Mouse (Mus musculus) stomach, postnatal 0 days (tissue): ENCODE results near the gene Ganab. TPM values are rescaled to one million over a fixed set of nuclear protein-coding genes. Genes with fewer than 3 reads are reported as not detected.

Experiments used
- ATAC-seq: fragments of 200-750 bp; cut with Nextera tagmentation; 2 replicates; pipeline ENCODE4 v1.8.0; 2017; ENCODE audit not compliant: low FRiP score, low TSS enrichment
- DNase-seq: peaks from one replicate; pipeline ENCODE4 v3.0.0-alpha.2; 2016; ENCODE audit warnings: low spot score
- H3K27ac ChIP-seq: fragments of 300-500 bp; sonication (generic); replicated peaks from 2 replicates; pipeline ENCODE4 v1.5.1; 2014; ENCODE audit warnings: mild to moderate bottlenecking, control low read depth
- H3K27me3 ChIP-seq: fragments of 300-500 bp; sonication (generic); 2 replicates; pipeline ENCODE4 v1.6.1; 2014; ENCODE audit warnings: low read length; ENCODE audit not compliant: control insufficient read depth, insufficient read depth
- H3K36me3 ChIP-seq: fragments of 300-500 bp; sonication (generic); 2 replicates; pipeline ENCODE4 v1.6.1; 2014; ENCODE audit warnings: low read length, mixed read lengths; ENCODE audit not compliant: control insufficient read depth, insufficient read depth
- H3K4me1 ChIP-seq: fragments of 300-500 bp; sonication (generic); replicated peaks from 2 replicates; pipeline ENCODE4 v1.6.1; 2014; ENCODE audit warnings: antibody characterized with exemption; ENCODE audit not compliant: control insufficient read depth, insufficient read depth
- H3K4me2 ChIP-seq: fragments of 300-500 bp; sonication (generic); replicated peaks from 2 replicates; pipeline ENCODE4 v1.6.1; 2014; ENCODE audit warnings: low read depth, mild to moderate bottlenecking, control low read depth, moderate library complexity
- H3K4me3 ChIP-seq: fragments of 300-500 bp; sonication (generic); 2 replicates; pipeline ENCODE4 v1.5.1; 2014; ENCODE audit warnings: low read depth, low read length, control low read depth
- H3K9ac ChIP-seq: fragments of 300-500 bp; sonication (generic); 2 replicates; pipeline ENCODE4 v1.6.1; 2014; ENCODE audit warnings: mild to moderate bottlenecking, low read length, control low read depth, mixed read lengths
- H3K9me3 ChIP-seq: fragments of 300-500 bp; sonication (generic); 2 replicates; pipeline ENCODE4 v1.6.1; 2016; ENCODE audit warnings: low read length; ENCODE audit not compliant: control insufficient read depth
- CTCF ChIP-seq: IDR thresholded peaks from 2 replicates; pipeline ENCODE4 v1.5.1; 2016; ENCODE audit warnings: antibody characterized with exemption, low read depth, mild to moderate bottlenecking, moderate library complexity
- EP300 ChIP-seq: optimal IDR thresholded peaks from 2 replicates; pipeline ENCODE3; 2016; ENCODE audit warnings: antibody characterized with exemption
- WGBS: fragments of 180-500 bp; shearing (Covaris S2); extraction: QIAGEN DNeasy Blood & Tissue Kit; methylation state at CpG from one replicate; pipeline ENCODE4 v1.1.7; 2014; 5-methylcytosine and 5-hydroxymethylcytosine counted together
- polyA plus RNA-seq: library from polyadenylated mRNA; unstranded; fragments of >200 nt; fragmentation: Nextera tagmentation; extraction: Ambion mirVana; gene quantifications from 2 replicates; pipeline ENCODE4 v1.2.1, GENCODE M21; 2015

The Ganab gene
- polyA plus RNA-seq, 1 experiment from 2014 or later, result 32.3 TPM

GRCm38 (mm10) chr19:8920836-8921291 lies 23.0 kb downstream of the Ganab start:
- Histone ChIP-seq H3K27ac (peak overlapping the region; percentile 96), H3K4me1 (no peaks in the 10 kb centered on the region; the same call in 1 of the 2 replicates), H3K4me2 (peak overlapping the region; percentile 62), H3K36me3 (peaks cover 7% of the 10 kb centered on the region), H3K9ac (peak overlapping the region; percentile 79), H3K27me3 (no peaks in the 10 kb centered on the region), H3K4me3 (peak overlapping the region; percentile 81), H3K9me3 (no peaks in the 10 kb centered on the region)
- peak; percentile 65 for DNase-seq
- WGBS, result 0% methylated on average over 6 of the region's 6 CpGs
- peak; percentile 22; the same call in 1 of the 2 replicates for ATAC-seq
- no peak for TF ChIP-seq CTCF
- no peak for TF ChIP-seq EP300

GRCm38 (mm10) chr19:8921741-8922140 lies 23.9 kb downstream of the Ganab start:
- peak overlapping the region; percentile 62; the same call in 1 of the 2 replicates for H3K4me2 ChIP-seq
- TF ChIP-seq EP300, result no peak

GRCm38 (mm10) chr19:8926766-8927165 lies 28.9 kb downstream of the Ganab start:
- H3K4me2 ChIP-seq, result no peak overlapping the region
- DNase-seq, result no peak
- WGBS, result 79% methylated on average over 2 of the region's 2 CpGs
- no peak overlapping the region for H3K4me3 ChIP-seq
- no peak overlapping the region for H3K9ac ChIP-seq
- peaks cover 6% of the 10 kb centered on the region; the same call in 1 of the 2 replicates for H3K4me1 ChIP-seq
- TF ChIP-seq EP300 (no peak), CTCF (no peak)
- H3K27ac ChIP-seq, result no peak overlapping the region
- H3K9me3 ChIP-seq, result no peaks in the 10 kb centered on the region
- no peaks in the 10 kb centered on the region for H3K27me3 ChIP-seq
- no peak for ATAC-seq
- peaks cover 11% of the 10 kb centered on the region; the same call in 1 of the 2 replicates for H3K36me3 ChIP-seq

More at GRCm38 (mm10) chr19:8921741-8922140, 23.9 kb downstream of the Ganab start:
- H3K27me3 ChIP-seq, result no peaks in the 10 kb centered on the region
- no peak overlapping the region for H3K9ac ChIP-seq
- ATAC-seq (no peak), DNase-seq (no peak)
- no peaks in the 10 kb centered on the region for H3K9me3 ChIP-seq
- 57% methylated on average over 9 of the region's 9 CpGs for WGBS
- H3K36me3 ChIP-seq, result peaks cover 6% of the 10 kb centered on the region; the same call in 1 of the 2 replicates
- peak overlapping the region; percentile 40; the same call in 1 of the 2 replicates for H3K27ac ChIP-seq
- peak overlapping the region; percentile 81; the same call in 1 of the 2 replicates for H3K4me3 ChIP-seq
- no peaks in the 10 kb centered on the region; the same call in 1 of the 2 replicates for H3K4me1 ChIP-seq

- WGBS, result 85% methylated on average over 12 of the region's 12 CpGs
- H3K27me3 ChIP-seq, result no peaks in the 10 kb centered on the region
These were observed 30.1 kb downstream of the Ganab start for GRCm38 (mm10) chr19:8927891-8928525.

GRCm38 (mm10) chr19:8928689-8929223 lies 30.9 kb downstream of the Ganab start:
- no peak for DNase-seq
- Histone ChIP-seq H3K4me2 (peak overlapping the region; percentile 90), H3K4me3 (peak overlapping the region; percentile 81), H3K27me3 (no peaks in the 10 kb centered on the region), H3K27ac (peak overlapping the region; percentile 93), H3K36me3 (peaks cover 11% of the 10 kb centered on the region; the same call in 1 of the 2 replicates), H3K4me1 (peaks cover 6% of the 10 kb centered on the region; the same call in 1 of the 2 replicates), H3K9me3 (no peaks in the 10 kb centered on the region), H3K9ac (peak overlapping the region; percentile 88)
- ATAC-seq, result peak; percentile 11; the same call in 1 of the 2 replicates
- 31% methylated on average over 16 of the region's 16 CpGs for WGBS
- TF ChIP-seq CTCF (no peak), EP300 (no peak)

More at GRCm38 (mm10) chr19:8927891-8928525, 30.1 kb downstream of the Ganab start:
- Histone ChIP-seq H3K27ac (no peak overlapping the region), H3K4me1 (peaks cover 6% of the 10 kb centered on the region; the same call in 1 of the 2 replicates), H3K4me2 (no peak overlapping the region), H3K4me3 (no peak overlapping the region), H3K9me3 (no peaks in the 10 kb centered on the region), H3K36me3 (peaks cover 11% of the 10 kb centered on the region; the same call in 1 of the 2 replicates), H3K9ac (no peak overlapping the region; the same call in 1 of the 2 replicates)
- DNase-seq (no peak), ATAC-seq (no peak)
- no peak for TF ChIP-seq EP300
